Mouse (Mus musculus) MN1 (cell line): ENCODE measurements around the gene Lekr1.

Experiments used
- DNase-seq: peaks from one replicate; pipeline ENCODE4 v3.0.0-alpha.2; 2016; ENCODE audit warnings: low spot score

Gene Lekr1

DNA sequence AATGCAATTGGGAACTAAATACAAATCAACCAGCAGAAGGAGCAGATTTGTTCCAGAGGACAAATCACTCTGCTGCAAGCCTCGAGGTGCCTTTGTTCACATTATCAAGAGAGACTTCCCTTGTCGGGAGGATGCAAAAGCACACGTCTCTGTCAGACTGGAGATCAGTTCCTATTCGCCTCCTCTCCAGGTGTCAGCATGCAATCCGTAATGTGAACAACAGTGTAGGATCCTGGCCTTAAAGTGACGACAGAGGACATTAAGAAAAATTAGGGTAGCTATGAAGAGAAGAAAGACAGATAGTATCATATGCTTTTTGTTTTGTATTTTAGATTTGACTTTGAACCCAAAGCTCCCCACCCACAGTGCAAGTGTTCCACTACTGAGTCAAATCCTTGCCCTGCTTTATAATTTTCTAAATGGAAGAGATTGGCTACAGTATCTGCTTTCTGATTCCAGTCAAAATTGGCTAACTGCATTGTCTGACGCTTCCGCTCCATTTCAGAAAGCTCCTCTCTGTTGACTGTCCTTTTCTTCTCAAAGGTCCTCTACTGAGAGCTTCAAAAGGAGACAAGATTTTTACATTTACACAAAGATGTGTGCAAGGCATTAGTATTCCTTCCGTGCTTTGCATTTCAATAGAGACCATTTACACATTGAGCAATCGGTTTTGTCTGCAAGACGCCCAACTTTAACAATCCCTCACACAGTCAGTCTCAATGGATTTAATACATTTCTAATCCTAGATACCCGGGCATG is 8.9 kb upstream of the Lekr1 start:
- no peak for DNase-seq

- DNase-seq, result peak; percentile 60
These were observed 7.9 kb upstream of the Lekr1 start for GRCm38 (mm10) chr3:65658081-65658612.

DNA sequence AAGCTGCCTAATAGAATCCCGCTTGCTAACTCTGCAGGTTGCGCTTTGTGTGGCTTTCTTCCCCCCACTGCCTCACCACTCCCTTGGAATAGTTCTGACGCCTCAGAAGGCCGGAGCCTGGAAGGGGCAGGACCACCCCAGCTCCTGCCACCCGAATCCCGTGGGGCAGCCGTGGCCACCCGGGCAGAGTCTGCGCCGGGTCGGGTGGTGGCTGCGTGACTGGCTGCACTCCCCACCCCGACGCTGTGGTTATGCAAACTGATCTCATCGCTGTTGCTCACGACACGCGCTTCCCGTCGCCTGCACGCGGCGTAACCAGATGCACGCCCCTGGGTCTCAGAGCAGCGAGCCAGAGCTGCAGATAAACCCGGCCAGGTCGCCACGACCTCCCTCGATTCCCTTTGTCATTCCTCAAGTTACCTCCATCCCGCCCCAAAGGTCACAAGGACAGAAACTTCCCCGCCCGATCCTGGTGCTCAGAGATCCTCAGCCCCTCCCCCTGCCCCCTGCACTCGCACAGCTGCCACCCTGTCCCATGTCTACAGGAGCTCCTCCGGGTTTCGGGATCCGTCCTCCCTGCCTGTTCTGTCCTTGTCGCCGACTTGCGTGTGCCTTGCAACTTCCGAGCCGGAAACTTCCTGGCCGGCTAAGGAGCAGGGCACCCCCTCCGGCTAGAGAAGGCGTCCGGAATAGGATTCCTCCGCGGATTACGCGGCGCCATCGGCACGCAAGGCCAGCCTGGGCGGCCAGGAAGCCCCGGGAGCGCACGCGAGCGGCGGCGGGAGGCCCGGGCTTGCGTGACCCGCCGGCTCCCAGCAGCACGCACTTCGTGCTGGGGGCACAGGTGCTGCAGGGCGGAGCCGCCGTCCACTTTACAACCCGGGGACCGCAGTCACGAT is 7.1 kb upstream of the Lekr1 start:
- peak; percentile 86 for DNase-seq

- DNase-seq, result no peak
These were observed 6.5 kb upstream of the Lekr1 start for GRCm38 (mm10) chr3:65659620-65659932.

DNA sequence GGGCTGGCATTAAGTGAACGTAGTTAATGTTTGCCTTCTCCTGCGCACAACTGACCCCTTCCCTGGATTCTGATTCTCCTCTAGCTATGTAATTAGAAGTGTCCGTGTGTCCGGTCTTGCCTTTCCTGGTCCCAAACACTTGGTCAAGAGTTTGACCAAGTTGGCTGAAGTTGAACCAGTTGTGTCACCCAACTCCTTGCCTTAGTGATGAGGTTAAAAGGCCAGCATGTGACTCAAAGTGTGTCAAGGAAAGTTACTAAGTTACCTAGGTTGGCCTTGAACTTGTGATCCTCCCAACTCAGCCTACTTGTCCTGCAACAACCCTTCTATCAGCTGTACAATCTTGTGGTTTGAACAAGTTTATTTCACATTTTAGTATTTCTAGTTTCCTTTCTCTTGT is 5.7 kb upstream of the Lekr1 start:
- no peak for DNase-seq

DNA sequence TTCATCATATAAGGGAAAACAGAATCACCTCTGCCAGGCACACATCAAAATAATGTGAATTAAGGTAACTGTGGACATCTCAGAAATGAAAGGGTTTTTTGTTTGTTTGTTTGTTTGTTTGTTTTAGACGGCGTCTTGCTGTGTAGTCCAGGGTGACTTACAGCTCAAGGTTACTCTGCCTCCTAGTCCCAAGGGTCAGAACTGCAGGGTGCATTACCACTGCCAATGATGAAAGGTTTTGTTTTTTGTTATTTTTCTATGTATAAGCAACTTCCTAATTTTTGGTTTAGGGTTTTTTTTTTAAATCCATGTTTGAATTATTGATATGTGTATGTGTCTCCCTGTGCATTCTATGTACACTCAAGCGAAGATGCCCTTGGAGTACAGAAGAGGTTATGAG is 4.3 kb upstream of the Lekr1 start:
- DNase-seq, result no peak

- DNase-seq, result no peak
These were observed 2.9 kb upstream of the Lekr1 start for GRCm38 (mm10) chr3:65663176-65663575.

DNA sequence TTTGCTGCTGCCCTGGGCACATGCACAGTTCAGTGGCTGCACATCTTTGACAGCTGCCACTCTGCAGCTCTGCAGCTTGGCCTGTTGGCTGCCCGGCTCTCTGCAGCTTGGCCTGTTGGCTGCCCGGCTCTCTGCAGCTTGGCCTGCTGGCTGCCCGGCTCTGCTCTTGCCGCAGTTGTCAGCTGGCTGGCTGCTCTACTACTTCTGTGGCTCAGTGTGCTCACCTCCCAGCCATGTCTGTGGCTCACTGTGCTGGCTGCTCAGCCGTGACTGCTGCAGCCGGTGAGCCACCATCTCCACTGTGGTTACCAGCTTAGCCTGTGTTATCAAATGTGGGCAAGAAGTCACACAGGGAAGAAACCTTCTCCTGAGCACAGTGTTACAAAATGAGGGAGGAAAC is 4.2 kb downstream of the Lekr1 start:
- DNase-seq, result no peak

- no peak for DNase-seq
These were observed 7.7 kb downstream of the Lekr1 start for GRCm38 (mm10) chr3:65673725-65674124.

DNA sequence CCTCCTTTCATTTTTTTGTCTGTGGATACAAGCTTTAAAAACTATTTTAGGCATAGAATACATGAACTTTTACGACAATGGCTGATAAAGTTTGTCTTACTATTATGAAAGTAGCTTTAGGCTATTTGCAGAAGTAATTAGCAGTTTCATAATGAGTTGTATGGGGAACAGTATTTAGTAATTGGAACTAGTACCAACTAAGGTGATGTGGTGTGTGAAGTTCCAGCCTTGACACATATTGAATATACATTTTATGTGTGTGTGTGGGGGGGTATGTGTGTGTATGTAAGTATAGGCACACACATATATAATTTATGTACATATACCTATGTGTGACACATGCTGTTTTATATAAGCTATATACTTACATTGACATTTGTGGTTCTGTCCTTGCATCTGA is 14.6 kb downstream of the Lekr1 start:
- DNase-seq, result no peak

DNA sequence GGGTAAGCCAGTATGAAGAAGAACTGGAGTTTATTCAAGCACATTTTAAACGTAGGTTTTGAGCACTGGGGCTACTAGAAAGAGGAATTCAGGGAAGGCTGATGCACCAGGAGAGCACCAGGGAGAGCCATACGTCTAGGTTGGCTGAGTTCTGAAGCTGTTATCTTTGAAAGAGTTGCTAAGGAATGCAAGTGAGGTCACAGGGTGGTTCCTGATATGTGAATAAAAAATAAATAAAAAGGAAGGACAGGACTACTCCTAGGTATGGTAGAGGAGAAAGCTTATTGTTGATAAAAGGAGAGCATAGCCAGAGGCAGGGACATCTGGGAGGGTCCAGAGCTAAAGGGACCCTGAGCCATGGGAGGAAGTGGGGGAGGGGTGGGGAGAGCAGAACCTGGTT is 23.7 kb downstream of the Lekr1 start:
- DNase-seq, result no peak

- no peak for DNase-seq
These were observed 24.8 kb downstream of the Lekr1 start for GRCm38 (mm10) chr3:65690850-65691249.

DNA sequence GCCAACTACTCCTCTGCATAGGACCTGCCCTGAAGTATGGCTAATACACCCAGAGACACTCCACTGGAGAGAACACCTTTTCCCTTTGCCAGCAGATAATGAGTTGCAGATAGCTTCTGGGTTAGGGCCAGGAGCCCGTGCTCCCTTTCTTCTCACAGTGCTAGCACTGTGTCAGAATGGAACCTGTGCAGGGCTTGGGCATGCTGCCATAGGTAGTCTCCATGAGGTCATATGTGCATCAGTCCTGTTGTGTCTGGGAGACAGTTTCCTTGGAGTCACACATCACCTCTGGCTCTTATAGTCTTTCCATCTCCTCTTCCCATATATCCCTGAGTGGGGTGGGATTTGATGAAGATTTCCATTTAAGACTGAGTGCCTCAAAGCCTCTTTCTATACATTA is 33.7 kb downstream of the Lekr1 start:
- no peak for DNase-seq

DNA sequence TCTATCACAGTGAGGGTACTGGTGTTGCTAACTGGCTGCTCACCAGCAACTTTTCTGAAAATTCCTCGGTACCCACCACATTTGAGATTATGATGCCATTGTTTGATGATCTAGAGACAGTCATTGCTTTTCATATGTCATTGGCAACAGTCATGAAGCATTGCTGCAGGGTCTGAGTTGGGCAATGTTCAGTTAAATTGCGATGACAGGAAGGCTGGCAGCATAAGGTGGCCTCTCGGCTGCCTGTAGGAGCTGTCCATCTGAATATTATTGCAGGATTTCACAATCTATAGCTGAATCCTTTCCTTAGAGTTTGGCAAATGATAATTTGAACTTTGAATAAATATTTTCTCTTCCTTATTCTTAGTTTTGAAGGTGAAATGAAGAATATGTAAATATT is 48.3 kb downstream of the Lekr1 start:
- DNase-seq, result no peak

- no peak for DNase-seq
These were observed 51.4 kb downstream of the Lekr1 start for GRCm38 (mm10) chr3:65717406-65717805.

- no peak for DNase-seq
These were observed 56.9 kb downstream of the Lekr1 start for GRCm38 (mm10) chr3:65722897-65723296.

DNA sequence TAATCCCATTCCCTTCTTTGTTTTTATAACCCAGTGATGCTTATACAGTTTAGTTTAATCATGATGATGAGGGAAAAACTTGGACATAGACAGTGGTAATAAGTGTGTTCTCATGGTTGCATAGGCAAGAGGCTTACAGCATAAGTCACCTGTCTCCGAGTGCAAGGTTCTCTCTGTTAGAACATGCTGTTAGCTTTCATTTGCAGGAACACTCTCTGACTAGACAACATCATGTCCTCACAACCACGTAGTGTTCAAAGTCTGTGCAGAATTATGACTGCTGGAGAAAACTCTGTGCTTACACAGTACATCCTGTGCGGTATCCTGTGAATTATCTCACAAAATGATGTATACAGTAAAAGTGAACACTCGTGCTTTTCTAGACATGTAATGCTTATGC is 57.6 kb downstream of the Lekr1 start:
- DNase-seq, result no peak

- no peak for DNase-seq
These were observed 71.8 kb downstream of the Lekr1 start for GRCm38 (mm10) chr3:65737816-65738215.

- DNase-seq, result no peak
These were observed 78.9 kb downstream of the Lekr1 start for GRCm38 (mm10) chr3:65744936-65745335.

DNA sequence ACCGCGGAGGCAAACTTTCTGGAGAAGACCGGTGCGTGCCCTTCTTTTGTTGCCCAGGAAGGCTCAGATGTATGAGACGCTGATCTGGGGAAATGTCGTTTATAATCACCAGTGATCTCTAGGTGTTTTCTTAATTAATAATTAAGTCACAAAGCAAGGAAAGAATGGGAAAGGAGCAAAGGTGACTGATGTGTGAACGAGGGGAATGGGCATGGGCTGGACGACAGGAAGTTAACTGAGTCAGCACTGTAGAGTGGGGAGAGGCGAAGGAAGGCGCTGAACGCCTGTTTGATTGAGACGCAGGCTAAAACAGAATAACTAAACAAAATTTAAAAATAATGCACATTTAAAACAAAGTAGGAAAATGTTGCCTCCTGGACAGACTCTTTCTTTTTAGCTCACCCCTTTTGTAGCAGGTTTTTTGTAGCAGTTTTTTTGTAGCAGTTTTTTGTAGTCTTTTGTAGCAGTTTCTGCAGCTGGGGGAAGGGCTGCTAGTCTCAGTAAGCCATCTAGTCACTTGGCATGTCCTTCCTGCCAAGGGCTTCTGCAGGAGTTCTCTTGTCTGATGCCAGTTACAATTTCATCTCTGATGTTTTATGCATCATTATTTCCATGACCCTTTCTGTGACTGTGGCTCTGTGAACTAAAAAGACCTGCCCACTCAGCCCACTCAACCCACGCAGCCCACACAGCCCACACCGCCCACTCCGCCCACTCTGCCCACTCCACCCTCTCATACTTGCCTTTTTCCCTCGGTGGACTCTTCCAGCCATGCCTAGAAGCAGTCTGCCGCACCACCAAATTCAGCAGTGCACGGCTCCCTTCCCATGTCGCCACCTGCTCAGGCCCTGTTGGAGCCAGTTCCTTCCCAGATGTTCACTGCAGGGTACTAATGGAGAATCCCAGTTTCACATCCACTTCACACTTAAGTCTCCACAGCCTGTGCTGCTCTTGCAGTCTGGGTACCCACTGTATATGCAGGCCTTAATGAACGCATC is 98.8 kb downstream of the Lekr1 start:
- DNase-seq, result no peak

DNA sequence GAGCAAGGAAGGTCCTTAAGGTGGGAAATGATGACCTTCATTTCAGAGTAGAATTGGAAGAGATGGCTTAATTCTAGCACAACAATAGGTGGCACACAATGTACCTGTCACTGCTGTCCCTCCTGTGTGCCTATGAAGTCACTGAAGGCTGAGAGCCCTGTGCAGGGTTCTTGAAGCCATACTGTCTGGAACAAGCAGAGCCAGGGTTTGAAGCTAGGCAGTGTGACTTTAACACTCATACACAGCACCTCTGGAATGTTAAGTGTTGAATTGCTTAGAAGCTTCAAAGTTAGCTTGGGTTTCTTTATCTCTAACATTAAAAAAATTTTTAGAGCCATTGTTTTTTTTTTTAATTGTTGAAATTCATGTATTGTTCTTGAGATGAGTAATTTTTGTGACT is 100.4 kb downstream of the Lekr1 start:
- no peak for DNase-seq
